Mouse (Mus musculus) layer of hippocampus, postnatal 10 days (tissue): ENCODE results near the gene Apba3. TPM values are rescaled to one million over a fixed set of nuclear protein-coding genes. Genes with fewer than 3 reads are reported as not detected.
A peak's percentile ranks its signal among the peaks of the same experiment; 100 is the strongest.

Source experiments
- DNase-seq, 2 experiments: peaks; one replicate each; pipeline ENCODE4 v3.0.0; 2021; ENCODE audit warnings: low spot score in 2 of 2
- microRNA-seq, 2 experiments: library from miRNA; unstranded; fragments of <30 nt; microRNA quantifications; one replicate each; pipeline ENCODE4 v1.2.0; 2021
- total RNA-seq, 2 experiments: library from RNA; stranded (reverse); gene quantifications; 2 replicates each; pipeline ENCODE4 v1.2.3; 2021

The Apba3 gene
- total RNA-seq, 2 experiments from 2014 or later: 31.3 to 37.4 TPM

DNA sequence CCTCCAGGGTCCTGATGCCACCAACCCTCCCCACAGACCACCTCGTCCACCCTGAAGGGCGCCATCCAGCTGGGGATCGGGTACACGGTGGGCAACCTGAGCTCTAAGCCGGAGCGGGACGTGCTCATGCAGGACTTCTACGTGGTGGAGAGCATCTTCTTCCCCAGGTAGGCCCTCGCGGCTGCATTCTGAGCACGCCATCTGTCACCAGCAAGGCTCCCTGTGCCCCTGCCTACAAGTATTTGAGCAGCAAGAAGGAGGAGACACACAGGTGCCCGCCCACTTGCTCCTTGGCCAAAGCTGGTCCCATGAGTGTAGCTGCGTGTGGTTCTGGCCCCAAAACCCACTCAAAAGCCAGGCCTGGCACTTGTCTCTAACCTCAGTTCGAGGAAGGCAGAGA is 38.9 kb downstream of the Apba3 start:
- no peak for DNase-seq

DNA sequence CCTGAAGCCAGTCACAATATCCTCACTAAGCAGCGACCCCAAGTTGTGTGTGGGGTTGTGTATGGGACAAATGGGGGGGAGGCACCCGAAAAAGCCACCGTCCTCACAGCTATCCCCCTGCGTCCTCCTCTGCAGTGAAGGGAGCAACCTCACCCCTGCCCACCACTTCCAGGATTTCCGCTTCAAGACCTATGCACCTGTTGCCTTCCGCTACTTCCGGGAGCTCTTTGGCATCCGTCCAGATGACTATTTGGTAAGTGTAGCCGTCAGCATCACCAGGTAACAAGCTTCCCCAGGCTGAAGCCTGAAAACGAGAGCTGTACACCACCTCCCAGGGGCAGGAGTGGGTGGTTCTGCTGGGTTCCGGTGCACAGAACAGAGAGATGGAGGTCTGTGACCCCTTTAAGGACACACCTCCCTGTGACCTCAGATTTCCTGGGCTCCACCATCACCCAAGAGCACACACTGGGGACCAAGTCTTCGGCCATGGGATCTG is 39.5 kb downstream of the Apba3 start:
- no peak for DNase-seq

- no peak for DNase-seq
These were observed 40.3 kb downstream of the Apba3 start for GRCm38 (mm10) chr10:81306837-81307682.

- DNase-seq: no peak
These were observed 42.8 kb downstream of the Apba3 start for GRCm38 (mm10) chr10:81309571-81309970.

- DNase-seq: no peak
These were observed 46.8 kb downstream of the Apba3 start for GRCm38 (mm10) chr10:81313581-81313980.

GRCm38 (mm10) chr10:81314201-81314600 is 47.4 kb downstream of the Apba3 start:
- DNase-seq: no peak

DNA sequence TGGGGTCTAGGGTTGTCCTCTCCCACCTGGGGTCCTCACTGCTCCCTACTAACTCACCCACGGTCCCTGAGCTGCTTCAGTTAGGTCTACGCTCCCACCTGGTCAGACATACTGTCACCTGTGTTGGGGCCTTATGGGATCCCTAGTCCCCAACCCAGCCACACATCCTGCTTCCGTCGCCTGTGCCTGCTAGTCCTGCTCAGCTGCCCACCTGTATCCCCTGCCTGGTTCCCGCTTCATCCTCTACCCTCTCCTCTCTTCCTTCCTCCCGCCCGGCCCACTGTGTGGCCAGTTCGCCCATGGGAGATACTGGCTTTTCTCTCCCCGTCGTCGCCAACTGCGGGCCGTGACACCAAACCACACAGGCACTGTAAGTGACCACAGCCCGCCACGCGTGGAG is 48.8 kb downstream of the Apba3 start:
- DNase-seq: no peak

GRCm38 (mm10) chr10:81316338-81317060 is 49.7 kb downstream of the Apba3 start:
- DNase-seq: peak in 1 of 2 experiments; percentile 51

- no peak for DNase-seq
These were observed 50.5 kb downstream of the Apba3 start for GRCm38 (mm10) chr10:81317273-81317672.

DNA sequence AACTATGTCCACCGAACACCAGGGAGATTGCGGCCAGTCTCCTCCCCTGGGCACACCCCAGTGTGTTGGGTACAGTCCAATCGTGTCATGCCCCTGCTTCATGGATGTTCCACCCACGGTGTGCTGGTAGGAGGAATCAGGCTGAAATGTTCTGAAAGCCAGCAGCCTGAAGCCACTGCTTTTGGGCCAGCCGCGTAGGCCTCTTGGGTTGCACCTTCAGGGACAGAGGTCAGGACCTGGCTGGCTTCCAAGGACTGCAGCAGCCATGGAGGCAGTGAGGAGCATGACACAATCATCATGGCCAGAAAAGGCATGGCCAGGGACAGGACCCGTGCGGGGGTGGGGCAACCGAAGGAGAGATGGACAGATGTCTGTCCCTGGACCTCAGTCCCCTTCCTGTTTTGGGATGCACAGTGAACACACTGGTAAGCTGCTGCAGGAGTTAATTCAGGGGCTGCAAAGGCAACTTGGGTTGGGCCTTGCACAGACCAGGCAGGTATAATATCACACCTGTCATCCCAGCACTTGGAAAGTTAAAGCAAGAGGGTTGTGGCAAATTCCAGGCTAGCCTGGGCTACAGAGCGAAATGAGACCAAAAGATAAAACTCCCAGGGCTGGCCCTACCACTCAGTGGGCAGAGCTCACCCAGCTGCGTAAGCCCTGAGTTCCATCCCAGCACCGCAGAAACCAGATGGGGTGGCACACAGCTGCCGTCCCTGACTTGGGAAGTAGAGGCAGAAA is 52.0 kb downstream of the Apba3 start:
- no peak for DNase-seq

- peak; percentile 61 to 69 for DNase-seq
These were observed 52.6 kb downstream of the Apba3 start for GRCm38 (mm10) chr10:81319330-81319699.

DNA sequence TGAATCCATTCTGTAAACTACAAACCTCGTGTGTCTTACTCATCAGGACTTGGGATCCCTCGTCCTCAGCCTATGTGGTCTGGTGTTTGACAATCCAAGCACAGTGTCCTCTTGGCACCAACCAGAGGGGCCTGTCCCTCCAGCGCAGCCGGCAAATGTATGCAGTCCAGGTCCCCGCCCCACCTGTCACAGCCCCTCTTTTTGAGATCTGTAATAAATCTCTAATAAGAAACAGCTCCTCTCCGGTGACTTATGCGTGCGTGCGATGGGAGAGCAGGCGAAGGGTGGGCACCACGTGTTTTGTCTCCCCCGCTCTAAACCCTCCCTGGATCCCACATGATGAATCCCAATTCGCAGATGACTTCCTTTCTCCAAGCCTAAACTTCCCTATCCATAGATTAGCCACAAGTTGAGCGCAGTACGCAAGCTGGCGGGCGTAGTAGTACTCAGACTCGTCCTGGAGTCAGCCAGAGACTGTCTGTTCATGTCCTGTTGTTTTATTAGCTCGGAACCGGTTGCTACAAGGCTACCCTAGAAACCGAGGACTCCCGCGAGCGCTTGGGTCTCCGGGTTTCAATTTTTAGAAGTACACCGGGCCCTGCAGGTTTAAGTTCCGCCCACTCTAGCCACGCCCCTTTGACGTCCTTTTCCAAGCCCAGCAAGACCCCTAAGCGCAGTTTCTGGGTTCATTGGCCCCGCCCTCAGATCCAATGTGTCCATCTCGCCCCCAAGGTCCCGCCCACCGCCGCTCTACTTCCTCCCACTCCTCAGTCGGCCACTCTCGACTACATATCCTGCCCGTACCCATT is 53.2 kb downstream of the Apba3 start:
- DNase-seq: peak in 1 of 2 experiments; percentile 95

DNA sequence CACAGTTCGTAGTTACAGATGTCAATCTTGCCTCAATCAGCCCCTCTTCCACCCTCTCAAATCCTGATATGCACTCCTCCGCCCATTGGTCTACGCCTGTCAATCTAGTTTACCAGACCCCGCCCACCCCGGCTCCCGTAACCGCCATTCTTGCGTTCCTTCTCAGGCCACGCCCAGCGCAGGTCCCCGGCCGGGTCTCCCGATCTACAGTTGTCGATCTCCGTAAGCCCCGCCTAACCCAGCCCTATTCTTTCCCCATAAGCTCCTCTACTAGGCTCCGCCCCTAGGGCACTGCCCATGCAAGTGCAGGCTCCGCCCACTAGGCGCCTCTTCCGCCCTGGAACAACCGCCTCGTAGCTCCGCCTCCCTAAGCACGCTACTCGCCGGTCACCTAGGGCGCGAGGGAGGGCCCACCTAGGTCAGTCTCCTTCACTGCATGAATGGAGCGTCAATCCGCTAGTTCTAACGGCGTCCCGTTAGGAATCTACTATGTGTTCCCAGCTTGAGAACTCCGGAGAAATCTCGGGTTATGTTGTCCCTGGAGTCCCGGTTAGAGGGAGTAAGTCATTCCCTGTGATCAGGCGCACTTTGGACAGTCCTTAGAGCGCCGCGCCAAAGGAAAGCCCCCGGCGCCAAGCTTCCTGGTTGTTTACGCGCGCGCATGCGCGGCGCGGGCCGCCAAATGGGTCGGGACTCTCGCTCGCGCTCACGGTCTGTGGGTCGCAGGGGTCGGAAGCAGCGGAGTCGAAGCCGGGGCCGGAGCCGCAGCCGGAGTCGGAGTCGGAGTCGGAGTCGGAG is 54.0 kb downstream of the Apba3 start, which contains the start of gene Cactin:
TSS of gene Cactin (plus strand) at position 554 of the 798 bp plus-strand sequence.
- DNase-seq: peak; percentile 98 to 99

DNA sequence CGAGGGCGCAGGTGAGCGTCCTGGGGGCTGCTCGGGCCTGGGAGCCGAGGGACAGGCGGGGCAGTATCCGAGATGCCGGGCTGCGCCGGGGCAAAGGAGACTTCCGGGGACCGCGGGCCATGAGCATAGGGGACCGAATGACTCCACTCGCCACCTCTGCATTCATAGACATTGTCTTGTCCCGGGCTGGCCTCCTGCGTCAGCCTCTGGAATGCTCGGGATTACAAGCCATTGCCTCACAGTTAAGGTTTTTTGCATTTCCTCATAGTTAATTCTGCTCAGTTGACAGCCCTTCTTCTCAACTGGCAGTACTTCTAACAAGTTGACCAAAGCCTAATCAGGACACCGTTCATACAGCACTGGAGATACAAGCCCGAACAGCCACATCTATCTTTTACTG is 54.7 kb downstream of the Apba3 start:
- no peak for DNase-seq

- DNase-seq: no peak
These were observed 55.7 kb downstream of the Apba3 start for GRCm38 (mm10) chr10:81322444-81322843.

Small RNA genes within 50 kb of the gene (microRNA-seq; reads per million reads assigned to microRNA genes)
- 39.1 to 42.3 reads per million in 2 experiments for gene Mir3057

Other genes starting within 250 kb of the Apba3 start
- gene Diras1, start 241.3 kb upstream of the Apba3 start, total RNA-seq: 100 to 1,000 TPM in 1 of 2 experiments, 10 to 100 TPM in 1; 92.4 to 110 TPM
- 10 to 100 TPM; 57.3 to 66.0 TPM for gene Slc39a3, start 229.5 kb upstream of the Apba3 start, total RNA-seq
- gene Sgta, start 206.8 kb upstream of the Apba3 start, total RNA-seq: 100 to 1,000 TPM; 176 to 186 TPM
- 10 to 100 TPM; 56.3 to 57.6 TPM for gene Thop1, start 196.9 kb upstream of the Apba3 start, total RNA-seq
- gene Creb3l3, start 168.1 kb upstream of the Apba3 start, total RNA-seq: under 1 TPM; 0.41 to 0.45 TPM
- 100 to 1,000 TPM; 139 to 150 TPM for gene Map2k2, start 161.0 kb upstream of the Apba3 start, total RNA-seq
- 10 to 100 TPM; 38.4 to 45.2 TPM for gene Zbtb7a, start 131.7 kb upstream of the Apba3 start, total RNA-seq
- 10 to 100 TPM; 26.7 to 29.7 TPM for gene Pias4, start 99.0 kb upstream of the Apba3 start, total RNA-seq
- 1,000 to 10,000 TPM; 1,075 to 1,131 TPM for gene Eef2, start 90.3 kb upstream of the Apba3 start, total RNA-seq
- 10 to 100 TPM; 66.1 to 67.9 TPM for gene Dapk3, start 84.0 kb upstream of the Apba3 start, total RNA-seq
- not detected for gene 4930442H23Rik, start 83.1 kb upstream of the Apba3 start, total RNA-seq
- gene Nmrk2, start 64.9 kb upstream of the Apba3 start, total RNA-seq: under 1 TPM in 1 of 2 experiments, not detected in 1; 0.18 TPM
- gene Atcay, start 36.1 kb upstream of the Apba3 start, total RNA-seq: 100 to 1,000 TPM; 170 to 177 TPM
- gene Zfr2, start 33.8 kb upstream of the Apba3 start, total RNA-seq: 10 to 100 TPM; 58.0 to 66.8 TPM
- 100 to 1,000 TPM; 222 to 266 TPM for gene Matk, start 14.0 kb upstream of the Apba3 start, total RNA-seq
- gene Mrpl54, start within 50 bp of the Apba3 start, total RNA-seq: 10 to 100 TPM; 36.1 to 42.5 TPM
- 1 to 10 TPM; 1.4 to 2.3 TPM for gene Tjp3, start 24.6 kb downstream of the Apba3 start, total RNA-seq
- 100 to 1,000 TPM; 305 to 311 TPM for gene Pip5k1c, start 26.0 kb downstream of the Apba3 start, total RNA-seq
- 10 to 100 TPM; 24.7 to 25.6 TPM for gene Cactin, start 54.1 kb downstream of the Apba3 start, total RNA-seq
- gene Tbxa2r, start 61.8 kb downstream of the Apba3 start, total RNA-seq: 1 to 10 TPM; 1.9 to 2.9 TPM
- gene Gipc3, start 76.3 kb downstream of the Apba3 start, total RNA-seq: 1 to 10 TPM in 1 of 2 experiments, under 1 TPM in 1; 0.94 to 1.2 TPM
- 10 to 100 TPM; 25.1 to 30.9 TPM for gene Hmg20b, start 83.5 kb downstream of the Apba3 start, total RNA-seq
- gene Mfsd12, start 90.5 kb downstream of the Apba3 start, total RNA-seq: 10 to 100 TPM; 37.0 to 40.8 TPM
- under 1 TPM; 0.57 to 0.74 TPM for gene 4930404N11Rik, start 98.9 kb downstream of the Apba3 start, total RNA-seq
- 10 to 100 TPM; 81.2 to 85.2 TPM for gene Fzr1, start 111.6 kb downstream of the Apba3 start, total RNA-seq
- 10 to 100 TPM; 72.0 to 77.3 TPM for gene Dohh, start 117.5 kb downstream of the Apba3 start, total RNA-seq
- 1 to 10 TPM; 2.3 to 4.5 TPM for gene Gm48551, start 117.5 kb downstream of the Apba3 start, total RNA-seq
- 1 to 10 TPM; 1.1 to 3.5 TPM for gene Gm48552, start 122.0 kb downstream of the Apba3 start, total RNA-seq
- 1 to 10 TPM; 2.6 to 3.0 TPM for gene Smim24, start 126.1 kb downstream of the Apba3 start, total RNA-seq
- 10 to 100 TPM; 51.2 to 55.8 TPM for gene Nfic, start 188.7 kb downstream of the Apba3 start, total RNA-seq
- 100 to 1,000 TPM; 259 to 261 TPM for gene Celf5, start 215.7 kb downstream of the Apba3 start, total RNA-seq
- gene Ncln, start 229.4 kb downstream of the Apba3 start, total RNA-seq: 100 to 1,000 TPM in 1 of 2 experiments, 10 to 100 TPM in 1; 89.3 to 116 TPM
- gene S1pr4, start 233.2 kb downstream of the Apba3 start, total RNA-seq: under 1 TPM in 1 of 2 experiments, not detected in 1; 0.30 TPM